Mouse (Mus musculus): ENCODE results near the gene Dlgap1. TPM values are rescaled to one million over a fixed set of nuclear protein-coding genes. Genes with fewer than 3 reads are reported as not detected.

Dlgap1 gene
- polyA plus RNA-seq, 1 experiment from 2014 or later: 4.1 TPM

GRCm38 (mm10) chr17:70222891-70223290 is 254.0 kb downstream of the Dlgap1 start:
- Histone ChIP-seq H3K27me3 (no peaks in the 10 kb centered on the region), H3K4me1 (no peaks in the 10 kb centered on the region), H3K36me3 (no peaks in the 10 kb centered on the region), H3K9me3 (replicated peaks) (no peaks in the 10 kb centered on the region), H3K4me3 (replicated peaks) (no peak overlapping the region), H3K27ac (no peak overlapping the region), H3K9ac (no peak overlapping the region), H3K4me2 (no peak overlapping the region)
- no peak for ATAC-seq (replicated peaks; ENCODE audit: low FRiP score)
- 58% methylated on average over 3 of the region's 3 CpGs for WGBS

DNA sequence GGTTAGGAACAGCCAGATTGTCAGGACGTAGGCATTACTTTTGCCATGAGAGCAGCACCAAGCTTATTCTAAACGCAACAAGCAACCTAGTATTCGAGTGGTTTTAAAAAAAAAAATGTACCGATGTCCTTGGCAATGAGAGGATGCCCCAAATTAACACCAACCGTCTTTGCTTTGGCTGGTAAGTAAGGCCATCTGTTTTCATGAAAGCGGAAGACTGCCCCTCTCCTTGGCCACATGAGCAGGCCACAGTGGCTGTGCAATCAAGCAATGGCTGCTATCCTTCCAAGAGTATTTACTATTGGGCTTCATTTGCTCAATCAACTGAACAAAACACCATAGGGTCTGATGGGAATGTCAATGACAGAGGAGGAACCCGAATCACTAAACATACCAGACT is 278.5 kb downstream of the Dlgap1 start:
- Histone ChIP-seq H3K9ac (no peak overlapping the region), H3K4me3 (replicated peaks) (no peak overlapping the region), H3K27ac (no peak overlapping the region), H3K9me3 (replicated peaks) (no peaks in the 10 kb centered on the region), H3K27me3 (no peaks in the 10 kb centered on the region), H3K4me1 (no peaks in the 10 kb centered on the region), H3K4me2 (no peak overlapping the region), H3K36me3 (no peaks in the 10 kb centered on the region)
- 81% methylated on average over 7 of the region's 7 CpGs for WGBS
- ATAC-seq (replicated peaks; ENCODE audit: low FRiP score): no peak

DNA sequence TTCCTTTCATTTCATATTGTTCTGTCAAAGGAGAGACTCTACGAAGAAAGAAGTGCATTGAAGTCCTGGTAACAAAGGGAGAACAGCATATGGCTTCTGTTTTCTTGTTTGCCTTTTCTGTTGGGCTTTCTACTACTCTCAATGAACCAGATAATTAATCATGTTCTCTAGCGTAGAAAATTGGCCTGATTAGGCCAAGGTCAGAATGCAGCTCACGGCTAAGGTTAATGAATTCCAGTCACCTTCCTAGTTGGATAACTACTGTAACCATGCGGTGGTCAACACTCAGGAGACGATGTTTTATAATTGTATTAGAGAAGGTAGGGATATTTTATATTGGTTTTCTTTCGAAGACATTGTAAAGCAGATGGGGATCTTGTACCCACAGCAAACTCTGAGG is 279.4 kb downstream of the Dlgap1 start:
- no peak overlapping the region for H3K4me2 ChIP-seq
- no peak overlapping the region for H3K9ac ChIP-seq
- H3K27ac ChIP-seq: no peak overlapping the region
- no peak; the same call in 1 of the 2 replicates for ATAC-seq (replicated peaks; ENCODE audit: low FRiP score)
- no peak overlapping the region for H3K4me3 ChIP-seq (replicated peaks)
- no peaks in the 10 kb centered on the region for H3K27me3 ChIP-seq
- no peaks in the 10 kb centered on the region for H3K9me3 ChIP-seq (replicated peaks)
- H3K36me3 ChIP-seq: no peaks in the 10 kb centered on the region
- WGBS: 44% methylated on average over 6 of the region's 6 CpGs
- H3K4me1 ChIP-seq: no peaks in the 10 kb centered on the region

DNA sequence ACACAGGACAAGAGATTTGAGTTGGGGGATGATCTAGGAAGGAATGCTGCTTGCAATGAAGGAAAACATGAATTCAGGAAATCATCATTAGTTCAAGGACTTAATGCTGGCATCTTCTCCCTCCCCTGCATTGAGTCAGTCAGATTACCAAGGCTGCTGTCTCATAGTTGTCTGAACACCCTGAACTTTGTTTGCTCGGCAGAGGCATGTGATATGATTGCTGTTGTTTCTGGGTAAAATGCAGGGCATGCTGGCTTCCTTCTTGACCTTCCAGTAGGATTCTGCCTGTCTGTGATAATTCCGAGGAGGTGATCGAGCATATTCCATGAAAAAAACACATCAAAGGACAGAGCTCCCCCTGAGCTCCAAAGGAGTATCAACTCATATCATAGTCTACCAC is 283.6 kb downstream of the Dlgap1 start:
- H3K4me1 ChIP-seq: no peaks in the 10 kb centered on the region
- no peak for ATAC-seq (replicated peaks; ENCODE audit: low FRiP score)
- no peaks in the 10 kb centered on the region for H3K36me3 ChIP-seq
- no peak overlapping the region for H3K9ac ChIP-seq
- no peaks in the 10 kb centered on the region for H3K9me3 ChIP-seq (replicated peaks)
- H3K27me3 ChIP-seq: no peaks in the 10 kb centered on the region
- 85% methylated on average over 3 of the region's 3 CpGs for WGBS
- H3K4me2 ChIP-seq: no peak overlapping the region
- no peak overlapping the region for H3K4me3 ChIP-seq (replicated peaks)
- H3K27ac ChIP-seq: no peak overlapping the region

GRCm38 (mm10) chr17:70256371-70256770 is 287.5 kb downstream of the Dlgap1 start:
- Histone ChIP-seq H3K9me3 (replicated peaks) (no peaks in the 10 kb centered on the region), H3K36me3 (no peaks in the 10 kb centered on the region), H3K27me3 (no peaks in the 10 kb centered on the region), H3K9ac (no peak overlapping the region), H3K4me2 (no peak overlapping the region), H3K4me3 (replicated peaks) (no peak overlapping the region), H3K4me1 (no peaks in the 10 kb centered on the region), H3K27ac (no peak overlapping the region)
- WGBS: 75% methylated on average over 4 of the region's 4 CpGs
- ATAC-seq (replicated peaks; ENCODE audit: low FRiP score): no peak

- Histone ChIP-seq H3K36me3 (no peaks in the 10 kb centered on the region), H3K27ac (no peak overlapping the region), H3K27me3 (no peaks in the 10 kb centered on the region), H3K4me3 (replicated peaks) (no peak overlapping the region), H3K4me1 (no peaks in the 10 kb centered on the region), H3K9ac (no peak overlapping the region), H3K9me3 (replicated peaks) (no peaks in the 10 kb centered on the region), H3K4me2 (no peak overlapping the region)
- WGBS: 84% methylated on average over 3 of the region's 3 CpGs
- no peak for ATAC-seq (replicated peaks; ENCODE audit: low FRiP score)
Observed at GRCm38 (mm10) chr17:70263156-70263555, 294.3 kb downstream of the Dlgap1 start.

- Histone ChIP-seq H3K9me3 (replicated peaks) (no peaks in the 10 kb centered on the region), H3K27me3 (no peaks in the 10 kb centered on the region), H3K4me1 (no peaks in the 10 kb centered on the region), H3K4me3 (replicated peaks) (no peak overlapping the region), H3K27ac (no peak overlapping the region), H3K36me3 (no peaks in the 10 kb centered on the region), H3K9ac (no peak overlapping the region), H3K4me2 (no peak overlapping the region)
- ATAC-seq (replicated peaks; ENCODE audit: low FRiP score): no peak
- WGBS: 83% methylated on average over 2 of the region's 2 CpGs
Observed at GRCm38 (mm10) chr17:70272125-70272524, 303.3 kb downstream of the Dlgap1 start.

GRCm38 (mm10) chr17:70287708-70288107 is 318.8 kb downstream of the Dlgap1 start:
- Histone ChIP-seq H3K27me3 (no peaks in the 10 kb centered on the region), H3K4me1 (no peaks in the 10 kb centered on the region), H3K4me2 (no peak overlapping the region), H3K9me3 (replicated peaks) (no peaks in the 10 kb centered on the region), H3K36me3 (no peaks in the 10 kb centered on the region), H3K4me3 (replicated peaks) (no peak overlapping the region), H3K9ac (no peak overlapping the region), H3K27ac (no peak overlapping the region)
- peak; percentile 40; the same call in 1 of the 2 replicates for ATAC-seq (replicated peaks; ENCODE audit: low FRiP score)
- WGBS: 72% methylated on average over 2 of the region's 2 CpGs

DNA sequence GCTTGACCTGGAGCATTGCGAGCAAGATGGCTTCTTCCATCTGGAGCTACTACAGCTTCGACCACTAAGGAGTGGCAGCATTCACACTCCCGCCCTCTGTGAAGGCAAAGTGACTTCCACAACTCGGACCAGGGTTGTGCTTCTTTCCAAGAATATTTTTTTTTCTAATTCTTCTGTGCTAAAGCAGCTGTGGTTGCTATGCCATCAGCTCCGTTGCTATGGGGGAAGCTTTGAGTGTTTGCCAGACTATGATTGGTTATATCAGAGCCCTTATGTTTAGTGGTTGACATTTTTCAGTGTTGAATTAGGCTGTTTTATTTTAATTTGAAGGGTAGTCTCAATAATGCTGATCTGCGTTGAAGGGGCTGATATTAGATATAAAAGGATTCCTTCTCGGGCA is 325.2 kb downstream of the Dlgap1 start:
- H3K9ac ChIP-seq: no peak overlapping the region
- no peak overlapping the region for H3K4me3 ChIP-seq (replicated peaks)
- H3K36me3 ChIP-seq: no peaks in the 10 kb centered on the region
- no peak overlapping the region for H3K27ac ChIP-seq
- ATAC-seq (replicated peaks; ENCODE audit: low FRiP score): no peak
- no peaks in the 10 kb centered on the region for H3K4me1 ChIP-seq
- H3K27me3 ChIP-seq: no peaks in the 10 kb centered on the region
- WGBS: 85% methylated on average over 7 of the region's 7 CpGs
- H3K9me3 ChIP-seq (replicated peaks): no peaks in the 10 kb centered on the region
- no peak overlapping the region for H3K4me2 ChIP-seq

DNA sequence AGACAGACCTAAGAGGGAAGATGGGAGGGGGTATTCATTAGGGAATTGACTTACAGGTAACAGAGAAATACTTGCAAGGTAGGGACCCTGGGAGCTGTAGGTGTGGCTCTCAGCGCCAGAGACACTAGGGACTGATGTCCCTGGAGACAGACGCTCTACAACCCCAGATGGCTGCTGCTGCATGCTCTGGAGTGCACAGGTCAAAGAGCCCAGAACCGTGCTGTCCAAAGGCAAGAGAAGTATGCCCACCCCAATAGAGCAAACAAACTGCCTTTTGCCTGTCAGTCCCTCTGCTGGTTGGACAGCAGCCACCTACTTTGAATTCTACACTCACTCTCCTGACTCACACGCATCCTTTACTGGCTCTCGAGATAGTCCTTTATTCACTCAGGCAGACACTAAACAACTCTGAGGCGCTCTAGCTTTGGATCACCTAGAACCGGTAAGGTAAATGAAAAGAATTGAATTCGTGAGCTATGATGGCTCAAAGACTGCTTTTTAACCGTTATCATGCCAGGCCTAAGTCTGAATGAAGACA is 333.1 kb downstream of the Dlgap1 start:
- WGBS: 69% methylated on average over 9 of the region's 9 CpGs
- ATAC-seq (replicated peaks; ENCODE audit: low FRiP score): no peak
- H3K4me3 ChIP-seq (replicated peaks): no peak overlapping the region
- no peaks in the 10 kb centered on the region for H3K9me3 ChIP-seq (replicated peaks)
- H3K9ac ChIP-seq: no peak overlapping the region
- H3K36me3 ChIP-seq: no peaks in the 10 kb centered on the region
- H3K27me3 ChIP-seq: no peaks in the 10 kb centered on the region
- H3K4me1 ChIP-seq: no peaks in the 10 kb centered on the region
- H3K4me2 ChIP-seq: no peak overlapping the region
- no peak overlapping the region for H3K27ac ChIP-seq

DNA sequence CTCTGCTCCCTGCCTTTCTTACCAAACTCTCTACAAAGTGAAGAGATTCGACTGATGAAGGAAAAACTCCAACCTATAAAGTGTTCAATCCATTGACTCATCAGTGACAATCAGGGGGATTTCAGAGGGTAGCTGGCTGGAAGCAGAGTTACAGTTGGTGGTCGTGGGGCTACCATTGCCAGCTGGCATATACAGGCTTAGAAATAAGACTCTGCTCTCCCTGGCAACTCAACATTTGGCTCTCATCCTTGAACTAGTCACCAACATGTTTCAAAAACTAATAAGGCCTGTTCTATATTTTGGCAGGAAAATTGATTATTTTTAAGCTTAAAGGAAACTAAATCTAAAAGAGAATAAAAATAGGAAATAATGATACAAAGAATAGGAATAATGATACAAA is 333.8 kb downstream of the Dlgap1 start:
- whole genome bisulfite sequencing: 77% methylated on average over 2 of the region's 2 CpGs
- no peaks in the 10 kb centered on the region for H3K36me3 ChIP-seq
- no peaks in the 10 kb centered on the region for H3K27me3 ChIP-seq
- no peak overlapping the region for H3K4me2 ChIP-seq
- H3K27ac ChIP-seq: no peak overlapping the region
- ATAC-seq (replicated peaks; ENCODE audit: low FRiP score): no peak
- H3K4me1 ChIP-seq: 0 out of 2 replicates have a peak, but pooled peaks cover under 1% of the 10 kb centered on the region
- no peak overlapping the region for H3K9ac ChIP-seq
- no peaks in the 10 kb centered on the region for H3K9me3 ChIP-seq (replicated peaks)
- H3K4me3 ChIP-seq (replicated peaks): no peak overlapping the region

GRCm38 (mm10) chr17:70305021-70305420 is 336.1 kb downstream of the Dlgap1 start:
- H3K27me3 ChIP-seq: no peaks in the 10 kb centered on the region
- no peak overlapping the region for H3K9ac ChIP-seq
- no peak overlapping the region for H3K4me2 ChIP-seq
- no peaks in the 10 kb centered on the region for H3K36me3 ChIP-seq
- H3K9me3 ChIP-seq (replicated peaks): no peaks in the 10 kb centered on the region
- peaks cover 8% of the 10 kb centered on the region; the same call in 1 of the 2 replicates for H3K4me1 ChIP-seq
- no peak overlapping the region for H3K27ac ChIP-seq
- H3K4me3 ChIP-seq (replicated peaks): no peak overlapping the region
- 80% methylated on average over 5 of the region's 5 CpGs for WGBS
- no peak for ATAC-seq (replicated peaks; ENCODE audit: low FRiP score)
